Comparison of ENCODE assay signal across 7 mouse cellular contexts in the genomic region with DNA sequence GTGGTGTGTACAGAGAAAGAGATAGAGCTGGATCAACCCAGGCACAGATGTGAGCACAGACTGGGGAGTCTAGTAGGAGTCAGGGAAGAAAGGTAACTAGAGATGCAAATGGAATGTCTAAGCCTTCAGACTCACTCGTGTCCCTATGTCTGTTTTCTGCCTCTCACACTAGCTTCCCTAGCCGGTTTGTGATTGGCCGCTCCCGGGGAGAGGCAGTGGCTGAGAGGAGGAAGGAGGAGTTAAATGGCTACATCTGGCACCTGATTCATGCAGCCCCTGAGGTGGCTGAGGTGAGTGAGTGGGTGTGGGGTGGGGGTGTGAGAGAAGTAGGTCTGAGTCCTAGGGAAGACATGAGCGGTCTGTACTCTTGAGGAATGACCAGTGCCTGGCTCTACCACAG.
"Had no signal": no experiment of that assay in that cellular context is flagged by ENCODE, and none has a peak within 500 bp of the region (broad histone marks: within the 10 kb centered on the region; RNA-seq: fewer than 3 reads in every experiment).

No protein-coding gene starts in this region.

- H3K9me3 ChIP-seq: kidney, embryonic 15.5 days; limb, embryonic 15.5 days; lung, embryonic 15.5 days; megakaryocyte, embryonic 14.5 days had no signal

- H3K27me3 ChIP-seq: kidney, embryonic 15.5 days; limb, embryonic 15.5 days; lung, embryonic 15.5 days had no signal

- H3K27ac ChIP-seq: kidney, embryonic 15.5 days; limb, embryonic 15.5 days; liver, embryonic 14.5 days; lung, embryonic 15.5 days had no signal

- H3K9ac ChIP-seq: kidney, embryonic 15.5 days; limb, embryonic 15.5 days; liver, embryonic 14.5 days; lung, embryonic 15.5 days had no signal

- ATAC-seq: inflammation-experienced regulatory T-cells, adult 6 months had no signal

- H3K4me2 ChIP-seq: kidney, embryonic 15.5 days; limb, embryonic 15.5 days; lung, embryonic 15.5 days; midbrain, embryonic 11.5 days had no signal

- H3K4me3 ChIP-seq: kidney, embryonic 15.5 days; limb, embryonic 15.5 days; lung, embryonic 15.5 days; megakaryocyte, embryonic 14.5 days had no signal
